Mouse (Mus musculus) lung, postnatal 36 days (tissue): ENCODE data around the gene Cnbp.

Source experiments
- DNase-seq: peaks from one replicate; pipeline ENCODE4 v3.0.0; 2022; ENCODE audit warnings: mixed read lengths

The Cnbp gene

GRCm38 (mm10) chr6:87804036-87804435 is 46.9 kb downstream of the Cnbp start:
- no peak for DNase-seq

- DNase-seq: peak; percentile 32
Measured at GRCm38 (mm10) chr6:87802462-87802861, 48.4 kb downstream of the Cnbp start.

- DNase-seq: no peak
Measured at GRCm38 (mm10) chr6:87799576-87799975, 51.3 kb downstream of the Cnbp start.

- DNase-seq: no peak
Measured at GRCm38 (mm10) chr6:87797321-87797720, 53.6 kb downstream of the Cnbp start.

GRCm38 (mm10) chr6:87796251-87796880 is 54.5 kb downstream of the Cnbp start:
- DNase-seq: no peak

- DNase-seq: no peak
Measured at GRCm38 (mm10) chr6:87795385-87796150, 55.3 kb downstream of the Cnbp start.

GRCm38 (mm10) chr6:87793821-87794510 is 56.9 kb downstream of the Cnbp start:
- DNase-seq: no peak
